Mouse (Mus musculus) liver, adult 2 months (tissue): ENCODE measurements around the gene Vangl1. TPM values are rescaled to one million over a fixed set of nuclear protein-coding genes. Genes with fewer than 3 reads are reported as not detected.
"Not testable (repeated sequence)": the region's sequence is repeated elsewhere in the genome, so short reads cannot be mapped to it uniquely, and the experiment has no call there.

Source experiments
- DNase-seq: peaks from one replicate; pipeline ENCODE4 v3.0.0-alpha.2; 2011; ENCODE audit warnings: low read depth, low spot score; ENCODE audit errors: extremely low read depth
- H3K27ac ChIP-seq: fragments of 200-500 bp; replicated peaks from 2 replicates; pipeline ENCODE4 v1.5.1; 2012; ENCODE audit warnings: low read depth, mild to moderate bottlenecking, control low read depth, inconsistent platforms, low read length; ENCODE audit not compliant: insufficient read depth
- H3K27me3 ChIP-seq: fragments of 200-500 bp; 2 replicates; pipeline ENCODE4 v1.6.1; 2012; ENCODE audit warnings: mild to moderate bottlenecking, moderate library complexity, low read length, inconsistent platforms; ENCODE audit not compliant: control insufficient read depth, insufficient read depth
- H3K36me3 ChIP-seq: fragments of 200-500 bp; 2 replicates; pipeline ENCODE4 v1.6.1; 2012; ENCODE audit warnings: low read length, inconsistent platforms; ENCODE audit not compliant: control insufficient read depth, insufficient read depth
- H3K4me1 ChIP-seq: fragments of 200-500 bp; 2 replicates; pipeline ENCODE4 v1.6.1; 2011; ENCODE audit warnings: low read length; ENCODE audit not compliant: control insufficient read depth, insufficient read depth
- H3K4me3 ChIP-seq: fragments of 200-500 bp; 2 replicates; pipeline ENCODE4 v1.5.1; 2011; ENCODE audit warnings: low read depth, mild to moderate bottlenecking, control low read depth, low read length, moderate library complexity; ENCODE audit not compliant: insufficient read depth
- H3K79me2 ChIP-seq: fragments of 200-500 bp; 2 replicates; pipeline ENCODE4 v1.6.1; 2012; ENCODE audit warnings: inconsistent platforms, mild to moderate bottlenecking, low read length, moderate library complexity; ENCODE audit not compliant: control insufficient read depth, insufficient read depth
- H3K9ac ChIP-seq: fragments of 200-500 bp; 2 replicates; pipeline ENCODE4 v1.6.1; 2012; ENCODE audit warnings: low read depth, mild to moderate bottlenecking, control low read depth, inconsistent platforms, low read length
- CTCF ChIP-seq: fragments of 200-500 bp; IDR thresholded peaks from 2 replicates; pipeline ENCODE4 v1.5.1; 2011; ENCODE audit warnings: low read depth, low read length, control low read depth
- POLR2A ChIP-seq: fragments of 200-500 bp; IDR thresholded peaks from 2 replicates; pipeline ENCODE4 v1.6.1; 2011; ENCODE audit warnings: low read length, control low read depth; ENCODE audit not compliant: insufficient read depth; ENCODE audit errors: extremely low read depth
- WGBS: fragments of 180-500 bp; shearing (Covaris S2); methylation state at CpG from one replicate; pipeline ENCODE4 v1.1.7; 2018; 5-methylcytosine and 5-hydroxymethylcytosine counted together
- polyA plus RNA-seq: library from polyadenylated mRNA; depleted of rRNA; stranded (reverse); fragments of >200 nt; gene quantifications from 2 replicates; pipeline ENCODE4 v1.2.3, GENCODE M21; 2012
- total RNA-seq: library from RNA; depleted of rRNA; stranded (reverse); fragments of >200 nt; gene quantifications from 2 replicates; pipeline ENCODE4 v1.2.3, GENCODE M21; 2014

Vangl1 gene
- total and polyA plus RNA-seq, 2 experiments = 3.6 to 7.8 TPM

DNA sequence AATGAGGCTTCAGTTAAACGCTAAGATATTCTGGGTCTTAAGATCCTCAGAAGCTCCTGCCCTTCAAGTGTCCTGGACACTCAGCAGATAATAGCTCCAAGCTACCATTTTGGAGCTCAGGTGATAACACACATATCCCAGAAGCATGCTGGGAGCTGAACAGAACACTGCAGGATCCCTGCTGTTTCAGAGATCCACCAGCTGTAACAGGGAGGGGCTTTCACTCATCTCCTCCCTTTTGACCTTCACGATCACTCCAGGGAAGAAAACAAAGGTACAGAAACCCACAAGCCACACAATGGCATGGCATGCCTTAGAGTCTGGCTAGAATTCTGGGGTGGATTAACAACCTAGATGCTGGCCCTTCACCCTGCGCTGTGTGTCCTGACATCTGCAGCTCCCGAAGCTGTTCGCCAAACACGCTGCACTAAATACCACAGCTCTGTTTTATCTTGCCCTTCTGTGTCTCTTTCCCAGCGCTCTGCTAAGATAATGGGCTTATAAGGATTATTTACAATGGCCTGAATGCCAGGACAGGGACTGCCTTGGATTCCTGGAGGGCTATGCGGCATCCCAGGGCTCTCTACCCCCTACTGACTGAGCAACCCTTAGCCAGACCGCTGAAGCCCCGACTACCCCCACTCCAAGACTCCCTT lies 36.8 kb downstream of the Vangl1 start:
- no peak overlapping the region for H3K4me3 ChIP-seq
- 72% methylated on average over 10 of the region's 10 CpGs for WGBS
- H3K27ac ChIP-seq = no peak overlapping the region
- no peak for TF ChIP-seq CTCF
- no peak for TF ChIP-seq POLR2A
- H3K9ac ChIP-seq = no peak overlapping the region
- no peaks in the 10 kb centered on the region for H3K27me3 ChIP-seq
- no peaks in the 10 kb centered on the region for H3K79me2 ChIP-seq
- no peaks in the 10 kb centered on the region for H3K4me1 ChIP-seq
- DNase-seq = no peak
- H3K36me3 ChIP-seq = no peaks in the 10 kb centered on the region; the same call in 1 of the 2 replicates

DNA sequence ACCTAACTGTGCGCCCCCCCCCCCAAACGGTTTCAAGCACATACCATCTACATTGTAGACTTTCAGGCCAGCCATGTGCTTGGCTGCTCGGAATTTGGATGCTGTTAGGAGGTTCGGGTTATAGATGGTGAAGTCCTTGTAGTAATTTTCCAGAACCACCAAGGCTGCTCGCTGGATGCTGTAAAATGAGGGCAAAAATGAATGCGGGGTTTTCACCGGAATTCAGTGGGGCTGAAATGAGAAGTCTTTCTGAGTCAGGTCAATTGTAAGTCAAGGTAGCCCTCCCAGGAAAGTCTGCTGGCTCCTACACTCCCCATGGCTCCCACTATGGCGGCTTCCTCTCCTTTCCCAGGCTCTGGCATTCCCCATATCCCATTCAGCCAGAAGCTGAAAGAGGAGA lies 37.7 kb downstream of the Vangl1 start:
- 96% methylated on average over 8 of the region's 8 CpGs for whole genome bisulfite sequencing
- no peak overlapping the region for H3K27ac ChIP-seq

DNA sequence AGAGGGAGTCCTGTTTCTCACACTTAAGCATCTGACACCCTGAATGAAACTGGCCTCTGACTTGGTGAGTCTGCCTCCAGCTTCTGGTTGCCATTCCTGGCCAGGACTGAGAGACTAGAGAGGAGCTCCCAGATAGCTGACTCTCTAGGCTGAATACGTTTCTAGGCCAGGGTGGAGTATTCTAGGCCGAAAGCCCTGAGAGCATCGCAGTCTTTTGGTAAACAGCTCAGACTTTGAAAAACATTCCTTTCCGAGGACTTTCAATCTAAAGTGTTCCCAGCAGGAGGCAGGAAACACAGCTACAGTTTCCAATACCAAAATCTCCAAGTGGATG lies 38.2 kb downstream of the Vangl1 start:
- no peaks in the 10 kb centered on the region for H3K4me1 ChIP-seq
- no peak overlapping the region for H3K9ac ChIP-seq

More for the DNA sequence above, 37.7 kb downstream of the Vangl1 start:
- no peak for DNase-seq
- Histone ChIP-seq H3K27me3 (no peaks in the 10 kb centered on the region), H3K4me3 (no peak overlapping the region), H3K36me3 (no peaks in the 10 kb centered on the region; the same call in 1 of the 2 replicates), H3K9ac (no peak overlapping the region), H3K4me1 (no peaks in the 10 kb centered on the region), H3K79me2 (no peaks in the 10 kb centered on the region)
- no peak for TF ChIP-seq CTCF
- TF ChIP-seq POLR2A = no peak

DNA sequence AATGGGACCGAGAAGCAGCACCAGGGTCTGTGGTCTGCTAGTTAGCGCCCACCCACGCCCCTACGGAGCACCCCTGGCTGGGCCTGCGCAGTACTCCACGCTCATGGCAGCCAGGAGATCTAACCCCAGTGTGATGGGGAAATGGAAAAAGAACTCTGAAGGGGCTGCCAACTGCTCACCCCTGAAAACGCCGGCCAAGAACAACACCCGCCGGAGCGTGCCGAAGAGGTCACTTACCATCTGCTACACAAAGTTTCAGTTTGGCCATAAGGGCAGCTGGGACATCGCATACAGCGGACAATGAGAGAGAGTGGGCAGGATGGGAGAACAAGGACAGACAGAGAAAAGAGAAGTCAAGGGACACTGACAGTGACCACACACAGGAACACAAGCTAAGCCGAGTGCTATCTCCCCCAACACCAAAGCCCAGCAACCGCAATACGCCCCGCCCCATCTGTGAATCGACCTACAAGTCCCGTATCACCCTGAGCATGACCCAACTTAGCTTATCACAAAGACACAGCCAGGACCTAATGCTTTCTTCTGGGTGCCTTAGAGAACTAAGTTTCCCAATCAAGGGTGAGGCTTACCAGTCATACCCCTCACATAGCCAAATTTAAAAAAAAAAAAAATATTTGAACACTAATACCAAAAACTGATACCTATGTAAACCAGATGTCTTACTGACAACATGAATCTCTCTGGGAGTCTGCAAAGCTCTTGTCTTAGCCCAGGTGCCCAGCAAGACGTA lies 38.8 kb downstream of the Vangl1 start:
- Histone ChIP-seq H3K4me3 (no peak overlapping the region), H3K27ac (no peak overlapping the region), H3K79me2 (no peaks in the 10 kb centered on the region), H3K36me3 (no peaks in the 10 kb centered on the region; the same call in 1 of the 2 replicates), H3K27me3 (no peaks in the 10 kb centered on the region), H3K9ac (no peak overlapping the region), H3K4me1 (no peaks in the 10 kb centered on the region)
- TF ChIP-seq CTCF = no peak
- TF ChIP-seq POLR2A = no peak
- WGBS = 94% methylated on average over 21 of the region's 21 CpGs
- DNase-seq = no peak

More for the DNA sequence above, 38.2 kb downstream of the Vangl1 start:
- Histone ChIP-seq H3K27ac (no peak overlapping the region), H3K79me2 (no peaks in the 10 kb centered on the region), H3K4me3 (no peak overlapping the region), H3K27me3 (no peaks in the 10 kb centered on the region), H3K36me3 (no peaks in the 10 kb centered on the region; the same call in 1 of the 2 replicates)
- 92% methylated on average over 4 of the region's 4 CpGs for WGBS
- DNase-seq = no peak
- TF ChIP-seq POLR2A = no peak
- no peak for TF ChIP-seq CTCF

DNA sequence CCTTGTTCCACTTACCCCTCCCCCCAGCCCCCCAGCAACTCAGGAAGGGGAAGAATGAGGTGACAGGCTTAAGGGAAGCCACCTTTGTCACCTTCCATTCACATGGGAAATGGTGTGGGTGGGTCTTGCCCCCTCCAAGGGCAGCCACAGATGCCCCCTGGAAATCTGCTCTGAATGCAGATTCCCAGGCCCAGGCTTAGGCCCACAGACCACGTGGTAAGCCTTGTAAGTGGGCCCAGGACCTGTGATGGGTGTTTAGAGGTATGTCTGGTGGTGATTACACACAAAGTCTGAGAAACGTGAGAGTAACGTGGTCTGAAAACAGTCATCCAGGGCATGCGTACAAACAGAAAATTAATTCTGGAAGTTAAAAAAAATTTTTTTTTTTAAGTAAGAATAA lies 39.6 kb downstream of the Vangl1 start:
- Histone ChIP-seq H3K4me1 (no peaks in the 10 kb centered on the region), H3K36me3 (peaks cover under 1% of the 10 kb centered on the region)
- DNase-seq = no peak

DNA sequence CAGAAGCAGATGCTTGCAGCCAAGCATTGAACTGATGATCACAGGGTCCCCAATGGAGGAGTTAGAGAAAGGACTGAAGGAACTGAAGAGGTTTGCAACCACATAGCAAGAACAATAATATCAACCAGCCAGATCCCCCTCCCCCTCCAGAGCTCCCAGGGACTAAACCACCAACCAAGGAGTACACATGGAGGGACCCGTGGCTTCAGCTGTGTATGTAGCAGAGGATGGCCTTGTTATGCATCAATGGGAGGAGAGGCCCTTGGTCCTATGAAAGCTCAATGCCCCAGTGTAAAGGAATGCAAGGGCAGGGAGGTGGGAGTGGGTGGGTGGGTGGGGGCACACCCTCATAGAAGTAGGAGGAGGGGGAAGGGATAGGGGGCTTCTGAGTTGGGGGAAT lies 40.6 kb downstream of the Vangl1 start:
- H3K79me2 ChIP-seq, H3K27me3 ChIP-seq, H3K4me3 ChIP-seq, H3K4me1 ChIP-seq, DNase-seq, H3K27ac ChIP-seq, H3K9ac ChIP-seq, H3K36me3 ChIP-seq: not testable (repeated sequence)
- WGBS = 90% methylated on average over 1 of the region's 1 CpGs

More for the DNA sequence above, 39.6 kb downstream of the Vangl1 start:
- TF ChIP-seq POLR2A (no peak), CTCF (no peak)
- no peak overlapping the region for H3K9ac ChIP-seq
- H3K4me3 ChIP-seq = no peak overlapping the region
- no peaks in the 10 kb centered on the region for H3K79me2 ChIP-seq
- H3K27me3 ChIP-seq = no peaks in the 10 kb centered on the region
- H3K27ac ChIP-seq = no peak overlapping the region
- 75% methylated on average over 4 of the region's 4 CpGs for WGBS
